Mouse (Mus musculus): ENCODE measurements around the gene Adcy1.

The Adcy1 gene

DNA sequence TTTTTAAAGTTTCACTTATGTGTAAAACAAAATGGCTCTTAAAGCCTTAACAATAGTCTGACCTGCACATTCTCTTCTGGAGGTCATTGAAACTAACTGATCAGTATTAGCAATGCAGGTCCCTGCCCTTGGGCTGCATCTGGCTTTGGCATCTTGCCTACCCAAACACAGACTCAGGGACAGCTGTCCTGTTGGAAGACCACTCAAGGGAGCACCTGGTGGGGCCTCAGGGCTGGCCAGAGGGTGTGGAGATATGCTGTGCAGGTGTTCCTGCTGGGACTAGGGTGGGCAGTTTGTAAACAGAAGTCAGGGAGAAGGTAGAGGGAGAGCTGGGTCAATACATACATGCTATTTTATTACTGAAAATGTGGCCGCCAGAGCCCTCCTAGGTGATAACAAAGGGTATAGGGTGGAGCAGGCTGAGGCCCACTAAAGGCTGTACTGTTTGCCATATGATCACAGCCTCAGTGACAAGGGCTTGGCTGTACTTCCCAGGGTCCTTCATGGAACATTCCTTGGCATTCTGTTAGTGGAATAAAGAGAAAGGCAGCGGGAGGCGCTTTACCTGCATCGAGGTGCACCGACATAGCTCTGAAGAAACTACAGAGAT lies 73.1 kb downstream of the Adcy1 start:
- no peak for DNase-seq

DNA sequence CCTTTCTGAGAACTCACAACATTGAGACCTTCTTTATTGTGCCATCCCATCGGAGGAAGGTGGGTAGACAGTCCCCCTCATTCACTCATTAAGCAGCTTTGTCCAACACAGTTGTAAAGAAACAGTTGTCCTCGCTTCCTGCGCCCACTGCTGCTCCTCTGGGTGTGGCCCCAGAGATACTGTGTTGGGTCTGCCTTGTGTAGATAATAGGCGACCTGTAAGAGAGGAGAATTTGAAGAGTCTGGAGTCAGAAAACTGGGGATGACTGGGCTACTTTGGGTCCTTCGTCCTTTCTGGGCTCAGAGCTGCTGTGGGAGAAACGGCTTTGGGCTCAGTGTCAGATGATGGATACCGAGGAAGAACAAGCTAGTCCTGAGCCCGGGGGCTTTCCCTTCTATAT lies 75.1 kb downstream of the Adcy1 start:
- no peak for DNase-seq

DNA sequence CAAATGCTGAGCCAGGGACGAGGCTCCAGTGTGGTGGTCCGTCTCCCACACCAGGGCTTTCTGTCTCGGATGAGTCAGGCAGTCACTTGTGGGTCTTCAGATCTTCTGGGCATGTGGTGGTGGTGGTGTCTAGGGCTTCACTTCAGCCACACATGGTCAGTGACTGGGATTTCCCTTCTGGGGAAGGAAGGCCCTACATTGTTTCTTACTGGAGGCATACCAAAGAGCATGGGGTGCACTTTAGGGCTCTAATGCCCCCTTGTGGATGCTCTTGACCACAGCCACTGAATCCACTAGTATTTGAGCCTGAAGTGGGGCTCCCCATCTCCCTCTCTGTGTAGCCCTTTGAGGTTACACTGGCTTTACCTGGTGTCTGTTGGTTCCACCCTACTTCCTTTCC lies 77.2 kb downstream of the Adcy1 start:
- DNase-seq, result peak; percentile 64

DNA sequence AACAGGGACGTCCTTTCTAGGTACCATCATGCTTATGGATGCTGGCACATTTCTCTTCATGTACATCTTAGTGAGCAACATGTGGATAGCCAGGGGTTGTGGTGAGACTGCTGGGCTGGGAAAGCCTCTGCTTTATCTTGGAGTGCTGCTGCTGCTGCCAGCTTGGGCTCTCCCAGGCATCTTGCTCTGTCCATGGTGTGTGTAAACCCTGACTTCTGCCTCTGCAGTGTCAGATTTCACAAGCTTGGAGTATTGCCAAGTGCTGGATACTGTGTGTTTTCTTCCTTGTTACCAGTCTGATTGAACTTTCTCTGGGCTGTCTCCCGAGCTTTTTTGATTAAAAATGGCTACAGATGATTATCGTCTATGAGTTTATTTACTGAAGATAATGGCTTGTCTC lies 79.4 kb downstream of the Adcy1 start:
- DNase-seq, result no peak

DNA sequence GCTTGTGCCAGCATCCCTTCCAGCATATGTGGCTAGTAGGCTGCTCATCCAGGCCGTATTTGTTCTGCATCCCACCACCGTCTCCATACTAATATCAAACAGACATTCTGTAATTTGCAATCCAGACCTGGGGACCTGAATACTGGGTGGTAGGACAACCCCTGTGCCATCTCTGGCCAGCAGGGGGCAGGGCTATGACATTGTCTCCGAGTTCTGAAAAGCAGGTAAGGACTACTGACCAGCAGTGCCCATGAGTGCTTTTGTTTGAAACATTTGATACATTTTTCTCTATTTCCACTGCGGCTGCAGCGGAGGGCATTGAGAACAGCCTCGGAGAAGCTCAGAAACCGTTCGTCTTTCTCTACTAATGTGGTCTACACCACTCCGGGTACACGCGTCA lies 81.1 kb downstream of the Adcy1 start:
- peak; percentile 52 for DNase-seq

DNA sequence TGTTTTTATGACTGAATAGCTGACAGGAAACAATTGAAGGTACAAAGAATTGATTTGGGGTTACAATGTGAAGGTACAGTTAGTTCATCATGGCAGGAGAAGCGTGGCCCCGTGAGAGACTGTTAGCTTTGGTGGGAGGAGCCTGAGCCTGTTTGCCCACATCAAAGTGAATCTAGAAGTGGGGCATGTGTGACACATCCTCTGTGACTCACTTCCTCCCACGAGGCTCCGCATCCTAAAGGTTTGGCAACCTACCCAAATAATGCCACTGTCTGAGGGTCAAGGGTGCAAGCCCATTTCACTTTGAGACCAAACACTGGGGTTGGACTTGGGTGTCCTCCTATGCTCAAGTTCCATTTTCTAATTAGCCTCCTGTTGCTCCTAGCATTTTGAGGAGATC lies 81.9 kb downstream of the Adcy1 start:
- DNase-seq, result no peak

DNA sequence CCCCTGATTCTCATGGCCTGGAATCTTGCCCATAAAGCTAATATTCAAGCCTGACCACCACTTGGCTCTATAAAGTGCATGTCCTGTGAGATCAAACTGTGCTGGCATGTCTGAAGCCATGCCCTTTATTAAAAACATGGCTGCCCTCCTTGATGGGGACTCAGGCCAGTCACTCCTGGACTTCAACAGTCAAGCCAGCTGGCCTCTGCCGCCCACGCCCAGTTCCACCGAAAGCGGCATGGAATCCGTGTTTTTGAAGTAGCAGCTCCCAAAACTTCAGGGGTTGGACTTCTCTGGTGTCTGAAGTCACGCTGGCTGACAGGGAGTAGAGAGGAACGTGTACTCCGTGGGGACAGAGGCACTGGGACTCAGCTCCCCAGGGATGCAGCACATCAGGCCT lies 84.2 kb downstream of the Adcy1 start:
- DNase-seq, result no peak

DNA sequence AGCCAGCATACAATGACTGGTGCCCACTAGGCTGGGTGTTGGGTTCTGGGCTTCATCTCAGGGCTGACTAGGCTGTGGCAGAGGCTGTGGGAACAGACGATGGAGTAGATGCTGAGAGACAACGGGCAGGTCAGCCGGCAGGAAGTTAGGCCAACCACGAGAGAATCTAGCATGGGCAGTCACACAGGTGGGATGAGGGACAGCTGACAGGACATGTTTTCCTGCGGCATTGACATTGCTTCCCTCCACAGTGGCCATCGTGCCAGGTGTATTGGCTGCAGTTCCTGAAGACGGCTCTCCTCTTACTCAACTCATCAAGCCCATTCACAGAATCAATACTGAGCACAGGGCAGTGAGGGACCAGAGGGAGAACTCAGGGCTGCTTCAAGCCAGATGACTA lies 84.7 kb downstream of the Adcy1 start:
- DNase-seq, result no peak

DNA sequence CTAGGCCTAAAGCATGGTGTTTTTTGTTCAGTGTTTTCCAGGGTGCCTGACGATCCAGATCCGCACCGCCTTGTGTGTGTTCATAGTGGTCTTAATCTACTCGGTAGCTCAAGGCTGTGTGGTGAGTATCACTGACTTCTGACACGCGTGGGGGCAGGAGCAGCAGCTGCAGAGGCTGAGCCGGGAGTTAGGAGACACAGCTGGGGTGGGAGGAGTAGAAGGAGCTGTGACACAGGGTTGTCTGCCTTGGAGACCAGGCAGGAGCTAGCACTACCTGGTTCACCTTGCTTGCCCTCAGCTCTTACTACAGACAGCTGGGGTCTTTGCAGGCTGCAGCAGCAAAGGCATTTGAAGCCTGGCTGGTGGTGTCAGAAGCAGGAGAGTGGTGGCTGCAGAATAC lies 86.2 kb downstream of the Adcy1 start:
- no peak for DNase-seq

DNA sequence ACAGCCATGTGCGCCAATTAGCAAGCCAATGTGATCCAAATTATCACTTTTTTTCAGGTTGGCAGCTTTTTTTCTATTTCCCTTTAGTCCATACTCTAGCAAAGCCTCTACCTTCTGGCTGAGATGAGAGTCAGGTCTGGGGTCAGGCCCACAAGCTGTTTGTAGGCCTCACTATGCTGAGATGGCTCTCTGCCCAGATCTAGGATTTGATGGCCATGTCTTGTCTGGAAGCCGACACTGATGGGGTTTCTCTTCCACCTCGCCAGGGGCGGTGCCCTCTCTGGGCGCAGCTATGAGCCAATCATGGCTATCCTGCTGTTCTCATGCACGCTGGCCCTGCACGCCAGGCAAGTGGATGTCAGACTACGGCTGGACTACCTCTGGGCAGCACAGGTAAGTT lies 87.2 kb downstream of the Adcy1 start:
- peak; percentile 66 for DNase-seq

DNA sequence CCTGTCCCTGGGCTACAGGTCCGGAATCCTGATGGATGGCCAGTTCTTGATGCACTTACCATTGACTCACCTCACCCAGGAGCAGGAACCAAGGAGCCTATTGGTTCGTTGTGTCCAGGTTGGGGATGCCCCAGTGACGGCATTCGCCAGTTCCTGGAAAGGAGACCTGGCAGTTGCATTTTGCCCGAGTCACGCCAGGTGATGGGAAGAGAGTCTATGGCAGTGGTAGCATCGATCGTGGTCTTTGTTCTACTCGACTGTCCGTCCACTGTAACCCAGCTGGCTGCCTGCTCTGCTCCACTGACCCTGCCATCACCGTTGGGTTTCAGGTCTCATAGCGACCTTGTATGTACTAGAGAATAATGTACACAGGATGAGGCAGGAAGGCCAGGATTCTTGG lies 89.1 kb downstream of the Adcy1 start:
- DNase-seq, result no peak

DNA sequence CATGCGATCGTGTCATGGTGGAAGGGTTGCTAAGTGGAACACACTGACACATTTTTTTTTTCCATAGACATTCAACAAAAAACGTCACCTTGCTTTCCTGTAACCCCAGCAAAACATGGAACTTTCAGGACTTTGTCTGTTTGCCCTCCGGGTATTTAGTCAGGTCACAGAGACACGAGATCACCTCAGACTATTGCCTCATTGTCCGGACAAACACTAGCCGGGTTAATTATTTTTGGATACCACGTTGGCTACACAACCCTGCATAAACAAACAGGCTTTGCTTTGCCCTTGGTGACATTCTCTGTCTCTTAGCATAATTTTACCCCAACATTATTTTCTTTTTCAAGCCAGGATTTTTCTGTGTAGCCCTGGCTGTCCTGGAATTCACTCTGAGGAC lies 89.8 kb downstream of the Adcy1 start:
- DNase-seq, result no peak

DNA sequence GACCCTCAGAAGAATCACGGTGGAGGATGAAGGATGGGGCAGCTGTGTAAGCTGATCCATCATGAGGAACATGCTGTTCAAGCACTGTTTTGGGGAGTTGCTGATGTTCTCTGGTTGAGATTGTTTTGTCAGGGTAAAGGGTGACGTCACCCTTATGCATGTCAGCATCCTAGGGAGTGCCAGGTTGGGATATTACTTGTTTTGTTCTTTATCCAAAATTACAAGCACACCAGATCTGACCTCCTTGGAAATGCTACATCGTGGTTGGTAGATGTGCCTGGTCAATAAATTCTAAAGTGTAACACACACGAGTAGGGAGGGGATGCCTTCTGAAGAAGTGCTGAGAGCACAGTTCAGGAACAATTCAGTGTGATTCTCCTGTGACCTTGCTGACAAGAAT lies 93.1 kb downstream of the Adcy1 start:
- no peak for DNase-seq

DNA sequence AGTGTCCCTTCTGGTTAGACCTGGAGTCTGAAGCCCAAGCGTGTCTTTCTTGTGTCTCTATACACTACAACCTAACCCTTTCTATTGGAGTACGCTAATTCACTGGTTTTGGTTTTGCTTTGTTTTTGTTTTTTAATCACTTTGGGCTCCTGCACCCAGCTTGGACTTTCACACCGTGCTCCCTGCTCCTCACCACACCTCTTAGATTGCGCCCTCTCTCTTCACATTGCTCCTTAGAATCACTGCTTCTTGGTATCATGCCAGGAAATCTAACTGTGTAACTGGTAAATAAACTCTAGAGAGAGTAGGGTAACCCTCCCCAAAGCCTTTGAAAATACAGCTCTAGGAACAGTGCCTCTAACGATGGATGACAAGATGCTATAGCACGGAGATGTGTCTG lies 94.9 kb downstream of the Adcy1 start:
- no peak for DNase-seq

DNA sequence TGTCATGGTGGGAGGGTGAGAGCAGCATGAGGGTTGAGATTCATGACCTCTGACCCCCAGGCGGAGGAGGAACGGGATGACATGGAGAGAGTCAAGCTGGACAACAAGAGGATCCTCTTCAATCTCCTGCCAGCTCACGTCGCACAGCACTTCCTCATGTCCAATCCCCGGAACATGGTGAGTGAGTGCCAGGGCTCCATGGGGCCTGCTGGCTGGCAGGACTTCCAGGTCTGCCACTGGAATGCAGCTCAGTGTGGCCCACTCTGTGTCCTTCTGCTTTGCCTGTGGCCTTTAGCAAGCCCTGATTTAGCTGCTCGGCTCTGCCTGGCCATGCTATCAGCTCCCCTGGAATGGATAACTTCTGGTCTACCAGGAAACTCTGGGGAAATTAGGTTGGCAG lies 96.9 kb downstream of the Adcy1 start:
- peak; percentile 49 for DNase-seq

DNA sequence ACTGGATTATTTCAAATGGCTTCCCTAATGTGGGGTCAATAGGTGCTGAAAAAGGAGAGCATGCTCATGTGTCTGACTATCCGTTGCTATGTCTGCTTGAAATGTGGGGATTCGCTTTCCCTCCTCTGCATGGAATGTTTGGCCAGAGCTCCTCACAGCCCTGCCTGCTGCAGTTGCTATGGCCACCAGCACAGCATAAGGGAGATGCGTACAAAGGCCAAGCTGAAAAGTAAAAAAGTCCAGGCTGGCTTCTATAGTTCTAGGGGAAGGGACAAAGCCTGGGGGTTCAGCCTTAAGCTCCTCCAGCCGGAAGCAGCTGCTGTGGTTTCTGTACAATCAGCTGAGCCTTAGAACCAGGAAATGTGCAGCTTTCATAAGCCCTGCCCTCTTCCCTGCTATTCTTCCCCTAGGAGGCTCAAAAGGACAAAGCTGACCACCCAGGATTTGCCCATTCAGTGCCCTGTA lies 97.4 kb downstream of the Adcy1 start:
- no peak for DNase-seq

DNA sequence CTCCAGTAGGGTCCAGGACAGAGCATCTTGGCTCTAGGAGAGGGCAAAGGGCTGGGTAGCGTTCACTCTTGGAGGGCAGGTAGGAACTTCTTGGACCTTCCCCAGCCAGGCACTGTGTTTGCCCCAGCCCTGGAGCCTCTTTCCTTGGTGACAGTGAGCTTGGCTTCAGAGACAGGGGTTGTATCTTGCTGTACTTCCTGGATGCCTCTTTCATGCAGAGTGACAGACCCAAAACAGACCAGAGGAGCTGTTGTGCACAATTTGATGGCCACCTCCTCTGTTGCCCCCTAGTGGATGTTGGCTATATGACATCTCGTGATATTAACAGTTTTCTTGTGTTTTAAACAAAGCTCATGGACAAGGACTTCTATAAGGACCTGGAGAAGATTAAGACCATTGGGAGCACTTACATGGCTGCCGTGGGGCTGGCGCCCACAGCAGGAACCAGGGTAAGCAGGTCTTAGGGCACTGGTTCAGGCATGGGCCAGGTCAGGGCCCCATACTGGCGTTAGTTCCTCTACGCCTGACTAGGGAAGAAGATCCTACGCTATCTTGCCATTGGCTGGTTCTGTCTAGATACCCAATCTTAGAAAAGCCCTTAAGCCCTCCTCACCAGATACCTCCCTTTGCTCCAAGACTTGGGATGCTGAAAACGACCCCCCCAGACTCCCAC lies 98.3 kb downstream of the Adcy1 start:
- DNase-seq, result peak; percentile 64

DNA sequence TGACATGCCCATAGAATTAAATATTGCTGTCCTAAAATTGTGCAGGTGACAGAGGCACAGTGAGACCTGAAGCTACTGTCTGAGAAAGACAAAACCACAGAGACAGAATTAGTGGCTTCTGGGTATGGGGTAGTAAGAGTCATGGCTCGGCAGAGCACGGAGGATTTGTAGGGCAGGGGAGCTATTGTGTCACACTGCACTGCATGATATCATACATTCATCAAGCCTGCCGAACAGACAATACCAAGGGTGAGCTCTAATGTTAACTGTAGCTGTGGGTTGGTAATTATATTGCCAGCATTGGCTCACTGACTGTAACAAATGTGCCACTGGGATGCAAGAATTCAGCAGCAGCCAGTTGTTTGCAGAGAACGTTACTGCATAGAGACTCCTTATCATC lies 101.1 kb downstream of the Adcy1 start:
- DNase-seq, result no peak

DNA sequence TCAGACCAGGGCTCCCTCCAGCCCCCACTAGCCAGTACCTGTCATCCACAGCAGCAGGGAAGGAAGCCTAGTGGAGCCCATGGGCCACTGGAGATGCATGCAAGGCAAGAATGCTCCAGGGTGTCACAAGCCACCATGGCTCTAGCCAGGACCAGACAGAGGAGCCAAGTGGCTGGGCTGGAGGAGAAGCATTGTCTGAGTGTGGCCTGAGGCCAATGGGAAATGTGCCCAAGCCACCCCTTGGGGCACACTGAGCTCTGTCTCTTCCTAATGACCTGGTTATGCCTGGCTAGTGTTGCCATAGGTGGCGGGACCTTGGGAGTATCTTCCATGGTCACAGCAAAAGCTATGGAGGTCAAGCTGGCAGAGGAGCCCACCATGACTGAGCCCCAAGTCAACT lies 106.4 kb downstream of the Adcy1 start:
- DNase-seq, result no peak

DNA sequence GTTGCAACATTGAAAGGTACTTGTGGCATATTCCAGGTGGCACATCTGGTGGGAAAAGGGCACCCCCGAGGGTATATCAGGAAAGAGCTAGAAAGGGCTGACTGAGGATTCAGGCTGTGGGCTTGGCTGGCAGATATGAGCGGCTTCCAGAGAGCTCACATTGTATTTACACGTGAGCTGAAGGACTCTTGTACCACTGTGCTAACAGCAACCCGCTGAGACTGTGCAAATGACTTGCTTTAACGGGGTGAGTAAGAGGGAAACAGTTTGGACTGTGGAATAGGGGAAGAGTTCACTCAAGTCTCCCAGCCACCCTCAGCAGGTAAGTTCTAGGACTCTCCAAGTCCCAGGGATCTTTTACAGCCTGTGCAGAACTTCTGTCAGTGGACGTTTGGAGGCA lies 110.4 kb downstream of the Adcy1 start:
- DNase-seq, result no peak

DNA sequence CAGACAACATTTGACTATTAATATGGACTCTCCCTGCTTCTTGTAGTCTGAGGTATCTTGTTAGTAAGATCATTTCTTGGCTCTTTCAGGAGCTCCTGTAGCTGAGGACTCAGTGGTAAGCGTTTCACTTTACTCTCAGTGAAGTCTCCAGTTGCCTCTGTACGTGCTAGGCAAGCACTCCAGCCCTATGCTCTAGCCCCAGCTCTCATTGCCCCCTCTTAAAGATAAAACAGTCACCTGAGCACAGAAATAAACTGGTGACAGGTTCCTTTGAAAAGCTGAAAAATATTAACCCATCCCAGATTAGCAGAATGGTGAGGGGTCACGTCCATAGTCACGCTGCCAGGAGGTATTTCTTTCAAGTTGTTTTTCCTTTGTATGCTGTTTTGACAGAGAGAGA lies 115.4 kb downstream of the Adcy1 start:
- no peak for DNase-seq

DNA sequence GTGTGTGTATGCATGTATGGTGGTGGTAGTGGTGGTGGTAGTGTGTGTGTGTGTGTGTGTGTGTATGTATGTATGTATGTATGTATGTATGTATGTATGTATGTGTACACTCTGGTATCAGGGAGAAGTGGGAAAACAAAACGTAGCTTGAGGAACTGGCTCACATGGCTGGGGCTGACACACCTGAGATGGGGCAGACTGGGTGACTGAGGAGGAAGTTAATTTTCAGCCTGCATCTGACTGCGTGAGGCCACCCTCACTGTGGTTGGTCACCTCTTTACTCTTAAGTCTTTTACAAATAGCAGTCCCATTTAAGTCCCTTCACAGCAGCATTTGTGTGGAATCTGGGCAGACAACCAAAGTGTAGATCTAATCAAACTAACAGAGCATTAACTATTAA lies 116.0 kb downstream of the Adcy1 start:
- DNase-seq, result no peak

DNA sequence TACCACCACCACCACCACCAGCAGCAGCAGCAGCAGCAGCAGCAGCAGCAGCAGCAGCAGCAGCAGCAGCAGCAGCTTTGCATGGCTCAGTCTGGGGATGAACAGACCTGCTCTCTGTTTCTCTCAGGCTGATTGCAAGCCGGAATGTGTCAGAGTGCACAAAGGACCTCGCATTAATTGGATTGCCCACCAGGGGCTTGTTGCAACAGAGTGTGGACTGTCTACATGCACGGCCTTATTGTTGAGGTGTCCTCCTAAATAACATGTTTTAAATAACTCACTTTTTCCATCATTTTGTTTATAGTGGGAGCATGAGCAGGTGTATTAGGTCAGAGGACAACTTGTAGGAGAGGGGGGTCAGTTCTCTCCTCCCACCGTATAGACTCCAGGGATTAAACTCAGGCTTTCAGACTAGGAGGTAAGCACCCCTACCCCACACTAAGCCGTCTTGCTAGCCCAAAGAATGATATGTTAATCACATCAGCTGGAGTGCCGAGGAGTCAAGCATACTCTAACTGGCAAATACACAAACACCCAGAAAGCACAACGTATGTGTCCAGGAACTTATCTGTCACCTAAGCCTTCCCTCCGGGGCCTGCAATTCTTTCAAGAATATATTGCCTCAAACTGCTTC lies 119.2 kb downstream of the Adcy1 start:
- DNase-seq, result no peak

DNA sequence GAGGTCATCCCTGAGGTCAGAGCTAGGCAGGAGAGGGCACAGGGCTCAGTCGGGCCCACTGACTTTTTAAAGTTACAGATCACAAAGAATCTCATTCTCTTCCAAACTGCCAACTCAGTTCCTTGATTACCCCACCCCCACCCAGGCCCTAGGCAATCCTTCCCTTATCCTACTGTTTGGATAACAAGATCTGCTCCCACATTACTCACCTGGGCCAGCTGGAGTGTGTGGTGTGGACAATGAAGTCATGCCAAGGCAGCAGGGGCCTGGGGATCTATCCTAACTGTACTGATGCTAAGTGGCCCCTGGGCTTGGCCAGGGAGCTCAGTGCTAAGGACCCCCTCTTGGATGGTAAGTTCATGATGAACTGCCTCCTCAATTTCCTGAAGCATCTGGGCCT lies 121.1 kb downstream of the Adcy1 start:
- no peak for DNase-seq

DNA sequence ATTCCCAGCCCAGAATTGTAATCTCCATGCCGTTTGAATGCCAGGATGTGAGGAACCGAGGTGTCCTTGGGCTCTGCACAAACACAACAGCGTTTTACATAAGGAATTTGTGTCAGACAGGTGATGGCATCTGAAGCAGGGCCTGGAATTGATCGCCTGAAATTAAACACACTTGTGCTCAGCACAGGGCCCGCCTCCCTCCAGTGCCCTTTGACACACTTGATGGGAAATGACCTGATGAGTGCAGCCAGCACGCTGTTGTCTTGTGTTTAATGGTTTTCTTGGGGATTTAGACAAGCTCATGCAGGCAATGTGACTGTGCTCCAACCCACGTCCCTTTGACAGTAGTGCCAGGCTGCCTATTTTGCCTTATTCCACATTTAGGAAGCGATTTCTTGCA lies 124.2 kb downstream of the Adcy1 start:
- DNase-seq, result no peak
